Mouse (Mus musculus) stomach, postnatal 0 days (tissue): ENCODE results near the gene Dmkn. TPM values are rescaled to one million over a fixed set of nuclear protein-coding genes. Genes with fewer than 3 reads are reported as not detected.
"Not testable (repeated sequence)": the region's sequence is repeated elsewhere in the genome, so short reads cannot be mapped to it uniquely, and the experiment has no call there.

Source experiments
- ATAC-seq: fragments of 200-750 bp; cut with Nextera tagmentation; 2 replicates; pipeline ENCODE4 v1.8.0; 2017; ENCODE audit not compliant: low FRiP score, low TSS enrichment
- DNase-seq: peaks from one replicate; pipeline ENCODE4 v3.0.0-alpha.2; 2016; ENCODE audit warnings: low spot score
- H3K27ac ChIP-seq: fragments of 300-500 bp; sonication (generic); replicated peaks from 2 replicates; pipeline ENCODE4 v1.5.1; 2014; ENCODE audit warnings: mild to moderate bottlenecking, control low read depth
- H3K27me3 ChIP-seq: fragments of 300-500 bp; sonication (generic); 2 replicates; pipeline ENCODE4 v1.6.1; 2014; ENCODE audit warnings: low read length; ENCODE audit not compliant: control insufficient read depth, insufficient read depth
- H3K36me3 ChIP-seq: fragments of 300-500 bp; sonication (generic); 2 replicates; pipeline ENCODE4 v1.6.1; 2014; ENCODE audit warnings: low read length, mixed read lengths; ENCODE audit not compliant: control insufficient read depth, insufficient read depth
- H3K4me1 ChIP-seq: fragments of 300-500 bp; sonication (generic); replicated peaks from 2 replicates; pipeline ENCODE4 v1.6.1; 2014; ENCODE audit warnings: antibody characterized with exemption; ENCODE audit not compliant: control insufficient read depth, insufficient read depth
- H3K4me2 ChIP-seq: fragments of 300-500 bp; sonication (generic); replicated peaks from 2 replicates; pipeline ENCODE4 v1.6.1; 2014; ENCODE audit warnings: low read depth, mild to moderate bottlenecking, control low read depth, moderate library complexity
- H3K4me3 ChIP-seq: fragments of 300-500 bp; sonication (generic); 2 replicates; pipeline ENCODE4 v1.5.1; 2014; ENCODE audit warnings: low read depth, low read length, control low read depth
- H3K9ac ChIP-seq: fragments of 300-500 bp; sonication (generic); 2 replicates; pipeline ENCODE4 v1.6.1; 2014; ENCODE audit warnings: mild to moderate bottlenecking, low read length, control low read depth, mixed read lengths
- H3K9me3 ChIP-seq: fragments of 300-500 bp; sonication (generic); 2 replicates; pipeline ENCODE4 v1.6.1; 2016; ENCODE audit warnings: low read length; ENCODE audit not compliant: control insufficient read depth
- CTCF ChIP-seq: IDR thresholded peaks from 2 replicates; pipeline ENCODE4 v1.5.1; 2016; ENCODE audit warnings: antibody characterized with exemption, low read depth, mild to moderate bottlenecking, moderate library complexity
- EP300 ChIP-seq: optimal IDR thresholded peaks from 2 replicates; pipeline ENCODE3; 2016; ENCODE audit warnings: antibody characterized with exemption
- WGBS: fragments of 180-500 bp; shearing (Covaris S2); extraction: QIAGEN DNeasy Blood & Tissue Kit; methylation state at CpG from one replicate; pipeline ENCODE4 v1.1.7; 2014; 5-methylcytosine and 5-hydroxymethylcytosine counted together
- polyA plus RNA-seq: library from polyadenylated mRNA; unstranded; fragments of >200 nt; fragmentation: Nextera tagmentation; extraction: Ambion mirVana; gene quantifications from 2 replicates; pipeline ENCODE4 v1.2.1, GENCODE M21; 2015

Gene Dmkn
- polyA plus RNA-seq, 1 experiment from 2014 or later: 1,959 TPM

DNA sequence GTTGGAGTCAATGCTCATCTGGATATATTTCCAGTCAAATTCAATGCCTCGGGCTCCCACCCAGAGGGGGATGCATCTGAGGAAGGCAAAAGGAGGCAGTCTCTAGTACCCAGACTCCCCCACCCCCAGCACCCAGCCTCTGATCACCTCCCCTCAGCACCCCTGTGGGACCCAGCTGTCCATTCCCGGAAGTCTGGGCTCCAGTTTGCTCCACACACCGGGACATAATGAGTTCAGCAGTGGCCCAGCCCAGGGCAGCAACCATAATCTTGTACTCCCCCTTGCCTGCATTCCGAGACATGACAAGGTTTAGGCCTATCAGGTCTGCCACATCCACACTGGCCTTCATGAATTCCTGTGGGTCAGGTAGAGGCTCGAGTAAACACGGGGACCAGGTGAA is 35.3 kb upstream of the Dmkn start:
- H3K27me3 ChIP-seq: no peaks in the 10 kb centered on the region
- peak overlapping the region; percentile 74; the same call in 1 of the 2 replicates for H3K4me3 ChIP-seq
- peak; percentile 41 for DNase-seq
- H3K36me3 ChIP-seq: no peaks in the 10 kb centered on the region
- H3K4me2 ChIP-seq: peak overlapping the region; percentile 85
- TF ChIP-seq CTCF: no peak
- TF ChIP-seq EP300: no peak
- peak; percentile 11; the same call in 1 of the 2 replicates for ATAC-seq
- H3K4me1 ChIP-seq: no peaks in the 10 kb centered on the region; the same call in 1 of the 2 replicates
- 60% methylated on average over 6 of the region's 6 CpGs for WGBS
- no peaks in the 10 kb centered on the region for H3K9me3 ChIP-seq
- 0 out of 2 replicates have a peak overlapping the region, but pooled peaks have one; percentile 8 for H3K27ac ChIP-seq
- H3K9ac ChIP-seq: peak overlapping the region; percentile 80

- WGBS: 6% methylated on average over 25 of the region's 26 CpGs
- Histone ChIP-seq H3K9me3 (no peaks in the 10 kb centered on the region), H3K9ac (peak overlapping the region; percentile 80), H3K36me3 (no peaks in the 10 kb centered on the region), H3K27me3 (no peaks in the 10 kb centered on the region), H3K4me3 (peak overlapping the region; percentile 74), H3K4me1 (no peaks in the 10 kb centered on the region; the same call in 1 of the 2 replicates), H3K4me2 (peak overlapping the region; percentile 85), H3K27ac (peak overlapping the region; percentile 85)
- ATAC-seq (peak; percentile 24), DNase-seq (no peak)
- TF ChIP-seq CTCF: peak; percentile 43
- TF ChIP-seq EP300: no peak
These were observed 34.7 kb upstream of the Dmkn start for GRCm38 (mm10) chr7:30728739-30729395.

GRCm38 (mm10) chr7:30729396-30730063 is 34.0 kb upstream of the Dmkn start, which contains the start of gene Tmem147:
Gene Tmem147, minus strand, starts transcription at chr7:30729540.
- peak; percentile 95 for DNase-seq
- no peaks in the 10 kb centered on the region for H3K9me3 ChIP-seq
- H3K4me2 ChIP-seq: peak within 1 kb of the TSS; percentile 85
- TF ChIP-seq EP300 (no peak), CTCF (peak; percentile 57)
- H3K27me3 ChIP-seq: no peaks in the 10 kb centered on the region
- H3K27ac ChIP-seq: peak within 1 kb of the TSS; percentile 85
- H3K4me1 ChIP-seq: no peaks in the 10 kb centered on the region; the same call in 1 of the 2 replicates
- H3K36me3 ChIP-seq: no peaks in the 10 kb centered on the region
- 0% methylated on average over 60 of the region's 60 CpGs for WGBS
- H3K4me3 ChIP-seq: peak within 1 kb of the TSS; percentile 74
- ATAC-seq: peak; percentile 93
- peak within 1 kb of the TSS; percentile 80 for H3K9ac ChIP-seq

- Histone ChIP-seq H3K9ac (peak overlapping the region; percentile 80), H3K27ac (peak overlapping the region; percentile 85), H3K4me3 (peak overlapping the region; percentile 74), H3K4me2 (peak overlapping the region; percentile 85)
- not testable (repeated sequence) for ATAC-seq, H3K36me3 ChIP-seq, H3K9me3 ChIP-seq, DNase-seq, H3K27me3 ChIP-seq, H3K4me1 ChIP-seq
- 19% methylated on average over 14 of the region's 22 CpGs for WGBS
These were observed 33.4 kb upstream of the Dmkn start for GRCm38 (mm10) chr7:30730064-30730722.

GRCm38 (mm10) chr7:30736211-30736610 is 27.3 kb upstream of the Dmkn start:
- no peak overlapping the region for H3K9ac ChIP-seq
- DNase-seq (no peak), ATAC-seq (no peak)
- H3K27ac ChIP-seq: no peak overlapping the region
- H3K9me3 ChIP-seq: no peaks in the 10 kb centered on the region
- 79% methylated on average over 3 of the region's 3 CpGs for WGBS
- no peaks in the 10 kb centered on the region for H3K27me3 ChIP-seq
- no peaks in the 10 kb centered on the region for H3K4me1 ChIP-seq
- H3K4me2 ChIP-seq: no peak overlapping the region
- TF ChIP-seq CTCF (no peak), EP300 (no peak)
- H3K36me3 ChIP-seq: 0 out of 2 replicates have a peak, but pooled peaks cover 3% of the 10 kb centered on the region
- no peak overlapping the region for H3K4me3 ChIP-seq

- WGBS: 81% methylated on average over 2 of the region's 2 CpGs
- not testable (repeated sequence) for H3K27me3 ChIP-seq, H3K4me1 ChIP-seq, H3K4me2 ChIP-seq, H3K4me3 ChIP-seq, ATAC-seq, H3K9me3 ChIP-seq, H3K27ac ChIP-seq, H3K36me3 ChIP-seq, H3K9ac ChIP-seq, DNase-seq
These were observed 21.0 kb upstream of the Dmkn start for GRCm38 (mm10) chr7:30742570-30742969.

DNA sequence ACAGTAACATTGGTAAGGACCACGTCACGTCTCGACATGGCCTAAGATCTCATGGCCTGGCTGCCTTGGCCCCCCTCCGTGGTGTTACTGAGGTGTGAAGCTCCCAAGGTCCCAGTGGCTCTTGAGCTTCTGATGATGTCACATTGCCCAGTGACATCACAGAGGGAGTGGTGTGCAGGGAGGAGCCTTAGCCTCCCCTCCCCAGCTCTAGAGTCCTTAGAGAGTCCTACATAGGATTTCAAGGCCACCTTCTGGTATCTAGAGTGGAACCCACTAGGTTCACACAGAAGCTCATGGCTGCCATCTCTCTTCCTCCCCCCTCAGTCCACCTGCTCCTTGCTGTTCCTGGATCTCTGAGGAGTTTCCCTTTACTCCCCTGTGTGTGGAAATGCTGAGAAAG is 19.9 kb upstream of the Dmkn start, which contains the start of gene Gapdhs:
Gapdhs (minus strand) TSS at position 65 of the 400 bp plus-strand sequence.
- not testable (repeated sequence) for H3K9me3 ChIP-seq, DNase-seq, H3K4me2 ChIP-seq, H3K27ac ChIP-seq, H3K9ac ChIP-seq, H3K36me3 ChIP-seq, H3K4me3 ChIP-seq, H3K4me1 ChIP-seq, H3K27me3 ChIP-seq
- WGBS: no CpG with 5 or more reads among the region's 4 CpGs
- ATAC-seq: 0 out of 2 replicates have a peak, but pooled peaks have one; percentile 16
